Mouse (Mus musculus): ENCODE measurements around the gene Elovl1.

- TF ChIP-seq CTCF (IDR thresholded peaks at IDR 0.05; ENCODE audit: low read depth), result no peak
- TF ChIP-seq EP300 (IDR thresholded peaks at IDR 0.05; ENCODE audit: low read depth), result no peak
Measured at GRCm38 (mm10) chr4:118432332-118432731, 4.4 kb downstream of the Elovl1 start.

All from liver, postnatal 0 days (tissue).